Mouse (Mus musculus) pancreas, adult 10 weeks (tissue): ENCODE measurements around the gene Olfr1453. TPM values are rescaled to one million over a fixed set of nuclear protein-coding genes. Genes with fewer than 3 reads are reported as not detected.

ENCODE experiments used
- polyA plus RNA-seq: library from polyadenylated mRNA; stranded (reverse); fragments of 350-450 nt; fragmentation: Illumina TruSeq; extraction: RNeasy Lipid Tissue Mini Kit (QIAGEN cat#74804); gene quantifications from one replicate; pipeline ENCODE4 v1.2.3, GENCODE M21; 2015; ENCODE audit warnings: low read depth, low replicate concordance; ENCODE audit not compliant: insufficient read depth

Olfr1453 gene
- not detected for polyA plus RNA-seq

GRCm38 (mm10) chr19:13028227-13028626 lies at the start of gene Olfr1453:
TSS of gene Olfr1453 (minus strand) at chr19:13028327.

GRCm38 (mm10) chr19:13060310-13060709 lies 32.2 kb upstream of the Olfr1453 start, which contains the start of gene Olfr1454:
TSS of gene Olfr1454 (plus strand) at chr19:13060610.

GRCm38 (mm10) chr19:12994714-12995113 lies 33.4 kb downstream of the Olfr1453 start, which contains the start of gene Olfr1451:
TSS of gene Olfr1451 (plus strand) at chr19:12995014.

Other genes with a start within 250 kb of the Olfr1453 start
- gene Zfp91, start 232.2 kb downstream of the Olfr1453 start, polyA plus RNA-seq: 9.9 TPM
- 1.1 TPM for gene Lpxn, start 232.1 kb downstream of the Olfr1453 start, polyA plus RNA-seq
- gene Gm5244, start 181.6 kb downstream of the Olfr1453 start, polyA plus RNA-seq: not detected
- not detected for gene Olfr1444, start 171.0 kb downstream of the Olfr1453 start, polyA plus RNA-seq
- gene Olfr1445, start 144.5 kb downstream of the Olfr1453 start, polyA plus RNA-seq: not detected
- gene Olfr1446, start 134.8 kb downstream of the Olfr1453 start, polyA plus RNA-seq: not detected
- not detected for gene Olfr1447, start 124.6 kb downstream of the Olfr1453 start, polyA plus RNA-seq
- gene Olfr1448, start 103.9 kb downstream of the Olfr1453 start, polyA plus RNA-seq: not detected
- gene Olfr1449, start 97.5 kb downstream of the Olfr1453 start, polyA plus RNA-seq: not detected
- gene Olfr1450, start 78.1 kb downstream of the Olfr1453 start, polyA plus RNA-seq: not detected
- gene Olfr1451, start 33.3 kb downstream of the Olfr1453 start, polyA plus RNA-seq: not detected
- not detected for gene Olfr1454, start 32.3 kb upstream of the Olfr1453 start, polyA plus RNA-seq
- not detected for gene Olfr1457, start 69.6 kb upstream of the Olfr1453 start, polyA plus RNA-seq
- gene Olfr1458, start 78.4 kb upstream of the Olfr1453 start, polyA plus RNA-seq: not detected
- gene Olfr1459, start 121.2 kb upstream of the Olfr1453 start, polyA plus RNA-seq: not detected
- gene Olfr1461, start 134.7 kb upstream of the Olfr1453 start, polyA plus RNA-seq: not detected
- gene Olfr1462, start 157.4 kb upstream of the Olfr1453 start, polyA plus RNA-seq: not detected
- not detected for gene Olfr1463, start 203.0 kb upstream of the Olfr1453 start, polyA plus RNA-seq